Mouse (Mus musculus): ENCODE measurements at regions not wholly inside any gene's neighbourhood (a gene's known extent, or its start where the extent isn't known, plus 50 kb on each side); places are given as distances from the start of the nearest gene placed in this dataset.

DNA sequence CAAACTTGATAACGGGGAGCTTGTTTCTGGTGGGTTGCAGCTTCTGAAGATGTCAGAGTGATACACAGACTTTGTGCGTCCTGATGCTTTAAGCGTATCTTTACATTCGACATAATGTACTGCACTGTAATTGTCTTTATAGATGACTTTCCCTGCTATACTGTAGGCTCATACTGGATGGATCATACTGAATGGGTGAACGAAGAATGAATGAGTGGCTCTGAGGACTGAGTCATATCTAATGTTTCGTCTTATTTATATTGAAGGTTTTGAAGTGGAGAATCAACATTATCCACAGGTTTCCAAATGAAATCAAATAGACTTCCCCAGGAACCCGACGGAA lies 116.3 kb upstream of the Etaa1 start:
- TF ChIP-seq CTCF (IDR thresholded peaks at IDR 0.05) (no peak), EP300 (IDR thresholded peaks at IDR 0.05; ENCODE audit: insufficient read depth, low read depth, low read length) (no peak), POLR2A (IDR thresholded peaks at IDR 0.05; ENCODE audit: insufficient read depth, low read depth, low read length) (no peak)
